Mouse (Mus musculus) liver, postnatal 0 days (tissue): ENCODE data around the gene Amh.

ENCODE experiments used
- CTCF ChIP-seq: sonication (generic); IDR thresholded peaks from 2 replicates; pipeline ENCODE4 v1.5.1; 2016; ENCODE audit warnings: antibody characterized with exemption, low read depth
- EP300 ChIP-seq: IDR thresholded peaks from 2 replicates; pipeline ENCODE4 v1.6.1; 2016; ENCODE audit warnings: antibody characterized with exemption, low read depth, mild to moderate bottlenecking

DNA sequence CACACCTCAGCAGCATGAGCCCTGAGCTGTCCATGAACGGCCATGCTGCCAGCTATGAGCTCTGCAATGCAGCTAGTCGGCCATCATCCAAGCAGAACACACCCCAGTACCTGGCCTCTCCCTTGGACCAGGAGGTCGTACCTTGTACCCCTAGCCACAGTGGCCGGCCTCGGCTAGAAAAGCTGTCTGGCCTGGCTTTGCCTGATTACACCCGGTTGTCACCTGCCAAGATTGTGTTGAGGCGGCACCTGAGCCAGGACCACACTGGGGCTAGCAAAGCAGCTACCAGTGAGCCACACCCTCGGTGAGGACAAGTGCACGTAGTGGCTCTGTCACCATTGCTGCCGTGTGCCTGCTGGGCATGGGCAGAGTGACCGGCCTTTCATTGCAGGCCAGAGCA is 19.1 kb upstream of the Amh start:
- TF ChIP-seq EP300 (no peak), CTCF (no peak)
